ENCODE assay signal across 8 mouse cellular contexts in genomic region chr2:167569934-167570651, GRCm38 (mm10). TPM values are rescaled to one million over a fixed set of nuclear protein-coding genes. Genes with fewer than 3 reads are reported as not detected.
DNase-seq lines count a peak whose midpoint lies in the region; ATAC-seq and TF ChIP-seq lines count a peak whose summit lies in the region.

No protein-coding gene starts in this region.

- no peaks in the 10 kb centered on the region for H3K9me3 ChIP-seq in kidney, embryonic 14.5 days (ENCODE audit: control insufficient read depth, low read length)

- no peak for ATAC-seq in kidney, embryonic 14.5 days (ENCODE audit: low FRiP score, low TSS enrichment)
- ATAC-seq in megakaryocyte, adult 5-6 weeks (ENCODE audit: poor library complexity, severe bottlenecking): peak; percentile 66

- H3K4me3 ChIP-seq in kidney, embryonic 14.5 days (ENCODE audit: low read length): no peak overlapping the region
- no peak overlapping the region for H3K4me3 ChIP-seq in thymus, adult 2 months (ENCODE audit: control insufficient read depth, insufficient read depth, low read length)

- no peak for TF ChIP-seq CTCF in thymus, adult 2 months (IDR thresholded peaks at IDR 0.05; ENCODE audit: borderline replicate concordance, control insufficient read depth, extremely low read depth, insufficient read depth, low read length, poor library complexity)

- WGBS in kidney, embryonic 14.5 days: 66% methylated on average over 13 of the region's 13 CpGs
- WGBS in thymus, adult 2 months: 82% methylated on average over 13 of the region's 13 CpGs

- H3K9ac ChIP-seq in kidney, embryonic 14.5 days (ENCODE audit: low read depth, low read length): no peak overlapping the region

- H3K36me3 ChIP-seq in kidney, embryonic 14.5 days (ENCODE audit: control insufficient read depth, insufficient read depth, low read length): no peaks in the 10 kb centered on the region
- H3K36me3 ChIP-seq in thymus, adult 2 months (ENCODE audit: control insufficient read depth, insufficient read depth, low read length): no peaks in the 10 kb centered on the region

- H3K27me3 ChIP-seq in kidney, embryonic 14.5 days (ENCODE audit: control insufficient read depth, insufficient read depth, low read length): no peaks in the 10 kb centered on the region
- no peaks in the 10 kb centered on the region for H3K27me3 ChIP-seq in thymus, adult 2 months (ENCODE audit: control insufficient read depth, insufficient read depth, low read length)

- TF ChIP-seq POLR2A in thymus, adult 2 months (IDR thresholded peaks at IDR 0.05; ENCODE audit: control insufficient read depth, extremely low read depth, insufficient read depth, low read length, poor library complexity): no peak

- H3K4me1 ChIP-seq in kidney, embryonic 14.5 days (ENCODE audit: control insufficient read depth, insufficient read depth, low read length): peaks cover 13% of the 10 kb centered on the region
- H3K4me1 ChIP-seq in thymus, adult 2 months (replicated peaks; ENCODE audit: control insufficient read depth, insufficient read depth, low read length): no peaks in the 10 kb centered on the region

- H3K27ac ChIP-seq in kidney, embryonic 14.5 days (ENCODE audit: low read depth, low read length): peak overlapping the region; percentile 42; the same call in 1 of the 2 replicates
- no peak overlapping the region for H3K27ac ChIP-seq in thymus, adult 2 months (ENCODE audit: control insufficient read depth, insufficient read depth, low read length)

- DNase-seq in ovary, adult 18-20 months (ENCODE audit: low spot score): peak; percentile 66
- no peak for DNase-seq in ovary, postnatal 14 days (ENCODE audit: low spot score)
- DNase-seq in adrenal gland, postnatal 36 days: peak; percentile 91 to 92
- DNase-seq in heart, adult 11 months: peak; percentile 99
- no peak for DNase-seq in thymus, adult 2 months
- no peak for DNase-seq in cerebellum, adult 9-10 months

- no peak overlapping the region for H3K4me2 ChIP-seq in kidney, embryonic 14.5 days (replicated peaks; ENCODE audit: low read depth, low read length)

RNA-seq across cellular contexts. Expression of gene Snai1, which starts 32.1 kb away (rescaled TPM):
- total RNA-seq in adrenal gland, postnatal 36 days (2021): 10 to 100 TPM in 1 of 2 experiments, 1 to 10 TPM in 1; 5.4 to 11.2 TPM
- 40.4 and 40.8 TPM in 2 replicates for polyA plus RNA-seq in kidney, embryonic 14.5 days (2014; fragmentation: Nextera tagmentation; extraction: Ambion mirVana)
- 0.40 and 1.8 TPM in 2 replicates for total RNA-seq in megakaryocyte, adult 5-6 weeks (2015)
- 0.40 TPM in 1 of 2 replicates, not detected in the other for total RNA-seq in megakaryocyte, adult 5-6 weeks (2017)
- 10.6 and 10.7 TPM in 2 replicates for polyA plus RNA-seq in thymus, adult 2 months (2012; rRNA removed)

Comparison
In these comparisons a context has a peak if more than half of its experiments do, and no peak if none do; other contexts are left out.
1. DNase-seq: peak in ovary, adult 18-20 months (single experiment), adrenal gland, postnatal 36 days (2 of 2) and heart, adult 11 months (single experiment); none in ovary, postnatal 14 days (single experiment), thymus, adult 2 months (single experiment) and cerebellum, adult 9-10 months (single experiment).